Comparison of ENCODE assay signal across 8 mouse cellular contexts in the genomic region with DNA sequence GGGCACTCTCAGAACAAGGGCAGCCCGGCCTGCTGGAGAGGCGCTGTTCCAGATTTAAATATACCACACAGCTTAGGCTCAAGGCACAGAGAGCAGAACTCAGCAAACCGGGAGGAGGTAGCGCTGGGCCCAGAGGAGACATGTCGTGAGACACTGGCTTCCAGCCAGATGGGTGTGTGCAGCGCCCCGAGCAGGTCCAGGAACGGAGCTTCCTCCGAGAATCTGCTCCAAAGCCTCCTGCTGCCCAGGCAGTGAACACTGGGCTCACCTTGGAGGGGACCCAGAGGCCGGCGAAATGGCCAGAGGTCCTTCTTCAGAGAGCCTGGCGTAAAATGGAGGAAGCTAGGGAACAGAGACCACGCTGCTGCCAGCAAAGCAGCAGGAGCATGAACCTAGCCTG.
DNase-seq lines count a peak whose midpoint lies in the region; ATAC-seq lines count a peak whose summit lies in the region.

No protein-coding gene starts in this region.

- peak overlapping the region; percentile 26 for H3K4me2 ChIP-seq in hindbrain, embryonic 14.5 days (replicated peaks)

- H3K27me3 ChIP-seq in hindbrain, embryonic 14.5 days (ENCODE audit: control insufficient read depth, insufficient read depth, low read length): no peaks in the 10 kb centered on the region

- H3K4me1 ChIP-seq in hindbrain, embryonic 14.5 days (replicated peaks; ENCODE audit: control insufficient read depth, insufficient read depth, low read length): peaks cover 8% of the 10 kb centered on the region; the same call in 1 of the 2 replicates

- peak overlapping the region; percentile 4; the same call in 1 of the 2 replicates for H3K4me3 ChIP-seq in hindbrain, embryonic 14.5 days (replicated peaks; ENCODE audit: low read length)

- peak; percentile 37; the same call in 1 of the 2 replicates for ATAC-seq in hindbrain, embryonic 14.5 days (ENCODE audit: low FRiP score)

- peak overlapping the region; percentile 40; the same call in 1 of the 2 replicates for H3K27ac ChIP-seq in hindbrain, embryonic 14.5 days

- H3K9ac ChIP-seq in hindbrain, embryonic 14.5 days: peak overlapping the region; percentile 6; the same call in 1 of the 2 replicates

- 43% methylated on average over 13 of the region's 13 CpGs for WGBS in hindbrain, embryonic 14.5 days

- H3K36me3 ChIP-seq in hindbrain, embryonic 14.5 days (replicated peaks; ENCODE audit: control insufficient read depth, insufficient read depth): no peaks in the 10 kb centered on the region

- H3K9me3 ChIP-seq in hindbrain, embryonic 14.5 days (ENCODE audit: control insufficient read depth, low read length): no peaks in the 10 kb centered on the region

- DNase-seq in gastrocnemius, adult 18-20 months (ENCODE audit: low spot score): peak; percentile 9
- DNase-seq in gastrocnemius, postnatal 25 days: no peak
- peak; percentile 24 for DNase-seq in urinary bladder, postnatal 14 days (ENCODE audit: low spot score)
- no peak for DNase-seq in urinary bladder, postnatal 4 days (ENCODE audit: low spot score in 2 of 2)
- peak; percentile 25 for DNase-seq in hindbrain, embryonic 14.5 days (ENCODE audit: low spot score)
- DNase-seq in lung, postnatal 14 days: peak; percentile 63
- DNase-seq in embryo, embryonic 10.5 days (ENCODE audit: low spot score): no peak
- no peak for DNase-seq in urinary bladder, adult 18-20 months (ENCODE audit: low spot score in 2 of 2)

Comparison
In these comparisons a context has a peak if more than half of its experiments do, and no peak if none do; other contexts are left out.
1. DNase-seq: peak in gastrocnemius, adult 18-20 months (single experiment), urinary bladder, postnatal 14 days (single experiment), hindbrain, embryonic 14.5 days (single experiment) and lung, postnatal 14 days (single experiment); none in gastrocnemius, postnatal 25 days (single experiment), urinary bladder, postnatal 4 days (0 of 2), embryo, embryonic 10.5 days (single experiment) and urinary bladder, adult 18-20 months (0 of 2).